8 mouse cellular contexts compared by ENCODE assay signal in genomic region chr9:83609422-83610297, GRCm38 (mm10).
DNase-seq lines count a peak whose midpoint lies in the region; ATAC-seq lines count a peak whose summit lies in the region.

No protein-coding gene starts in this region.

- no peak overlapping the region for H3K27ac ChIP-seq in limb, embryonic 13.5 days
- no peak overlapping the region for H3K27ac ChIP-seq in neural tube, embryonic 11.5 days (ENCODE audit: low read depth, low read length)
- H3K27ac ChIP-seq in stomach, embryonic 15.5 days: no peak overlapping the region

- 41% methylated on average over 9 of the region's 9 CpGs for whole genome bisulfite sequencing in limb, embryonic 13.5 days
- WGBS in neural tube, embryonic 11.5 days: 46% methylated on average over 9 of the region's 9 CpGs
- 37% methylated on average over 9 of the region's 9 CpGs for WGBS in stomach, embryonic 15.5 days

- H3K4me1 ChIP-seq in limb, embryonic 13.5 days: 0 out of 2 replicates have a peak, but pooled peaks cover 8% of the 10 kb centered on the region
- H3K4me1 ChIP-seq in neural tube, embryonic 11.5 days (ENCODE audit: control insufficient read depth, insufficient read depth, low read length): peaks cover 10% of the 10 kb centered on the region
- peaks cover 9% of the 10 kb centered on the region; the same call in 1 of the 2 replicates for H3K4me1 ChIP-seq in stomach, embryonic 15.5 days

- H3K36me3 ChIP-seq in limb, embryonic 13.5 days: no peaks in the 10 kb centered on the region
- H3K36me3 ChIP-seq in neural tube, embryonic 11.5 days (ENCODE audit: control insufficient read depth, insufficient read depth, low read length): no peaks in the 10 kb centered on the region
- H3K36me3 ChIP-seq in stomach, embryonic 15.5 days: no peaks in the 10 kb centered on the region

- peak; percentile 84 for DNase-seq in 3T3-L1 (ENCODE audit: low read depth, low spot score)
- DNase-seq in adrenal gland, adult 2 months: peak; percentile 78
- DNase-seq in embryo, embryonic 11 days: peak; percentile 88
- peak; percentile 44 to 67 for DNase-seq in gastrocnemius, postnatal 4 days (ENCODE audit: low spot score in 2 of 2)
- DNase-seq in kidney, adult 9 months: peak; percentile 82
- DNase-seq in neural tube, embryonic 11.5 days (ENCODE audit: low spot score): peak; percentile 87

- no peak overlapping the region for H3K9ac ChIP-seq in limb, embryonic 13.5 days
- no peak overlapping the region for H3K9ac ChIP-seq in neural tube, embryonic 11.5 days (ENCODE audit: low read length)
- no peak overlapping the region for H3K9ac ChIP-seq in stomach, embryonic 15.5 days

- peak; percentile 78 for ATAC-seq in limb, embryonic 13.5 days (ENCODE audit: low FRiP score, low read depth)
- ATAC-seq in neural tube, embryonic 11.5 days (ENCODE audit: insufficient read depth, low FRiP score, low TSS enrichment): peak; percentile 43; the same call in 1 of the 2 replicates
- ATAC-seq in stomach, embryonic 15.5 days (ENCODE audit: insufficient read depth, low FRiP score, low read depth): peak; percentile 56; the same call in 1 of the 2 replicates

- H3K9me3 ChIP-seq in limb, embryonic 13.5 days: no peaks in the 10 kb centered on the region
- H3K9me3 ChIP-seq in neural tube, embryonic 11.5 days (ENCODE audit: control insufficient read depth, low read length): no peaks in the 10 kb centered on the region
- H3K9me3 ChIP-seq in stomach, embryonic 15.5 days: no peaks in the 10 kb centered on the region

- H3K27me3 ChIP-seq in limb, embryonic 13.5 days: no peaks in the 10 kb centered on the region
- no peaks in the 10 kb centered on the region for H3K27me3 ChIP-seq in neural tube, embryonic 11.5 days (ENCODE audit: control insufficient read depth, insufficient read depth, low read length)
- no peaks in the 10 kb centered on the region for H3K27me3 ChIP-seq in stomach, embryonic 15.5 days (replicated peaks)

- no peak overlapping the region for H3K4me3 ChIP-seq in limb, embryonic 13.5 days
- H3K4me3 ChIP-seq in neural tube, embryonic 11.5 days (ENCODE audit: low read depth, low read length): no peak overlapping the region
- H3K4me3 ChIP-seq in stomach, embryonic 15.5 days (replicated peaks): no peak overlapping the region

- H3K4me2 ChIP-seq in limb, embryonic 13.5 days (replicated peaks): no peak overlapping the region
- H3K4me2 ChIP-seq in neural tube, embryonic 11.5 days (ENCODE audit: low read depth): no peak overlapping the region
- H3K4me2 ChIP-seq in stomach, embryonic 15.5 days: no peak overlapping the region
